ENCODE assay signal across 11 mouse cellular contexts in the genomic region with DNA sequence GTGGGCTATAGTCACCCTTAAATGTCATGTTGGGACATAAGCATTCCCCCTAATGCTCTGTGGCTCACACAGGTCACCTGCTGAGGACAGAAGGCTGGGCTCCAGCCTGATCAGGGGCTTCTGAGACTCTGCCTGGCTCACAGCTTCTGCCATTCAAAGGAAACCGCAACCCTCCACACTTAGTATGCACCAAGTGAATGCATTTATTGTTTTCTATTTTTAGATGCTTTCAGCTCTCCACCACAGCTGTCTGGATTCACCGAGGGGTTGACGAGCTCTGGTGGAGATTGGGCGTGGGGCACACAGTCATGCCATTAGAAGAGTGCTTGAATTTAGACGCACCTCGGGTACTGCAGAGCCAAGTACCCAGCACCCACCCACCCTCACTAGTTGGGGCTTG. TPM values are rescaled to one million over a fixed set of nuclear protein-coding genes. Genes with fewer than 3 reads are reported as not detected.
DNase-seq lines count a peak whose midpoint lies in the region; ATAC-seq lines count a peak whose summit lies in the region.
"Had no signal": no experiment of that assay in that cellular context is flagged by ENCODE, and none has a peak within 500 bp of the region (broad histone marks: within the 10 kb centered on the region; RNA-seq: fewer than 3 reads in every experiment).

No protein-coding gene starts in this region.

- H3K9me3 ChIP-seq in forebrain, embryonic 14.5 days (replicated peaks; ENCODE audit: control insufficient read depth, low read length) = no peaks in the 10 kb centered on the region
- H3K9me3 ChIP-seq in limb, embryonic 13.5 days = no peaks in the 10 kb centered on the region
- H3K9me3 ChIP-seq in stomach, embryonic 15.5 days = no peaks in the 10 kb centered on the region

- peak overlapping the region; percentile 85 for H3K4me3 ChIP-seq in forebrain, embryonic 14.5 days (ENCODE audit: low read depth, low read length)
- H3K4me3 ChIP-seq in limb, embryonic 13.5 days = peak overlapping the region; percentile 79
- peak overlapping the region; percentile 70 for H3K4me3 ChIP-seq in stomach, embryonic 15.5 days (replicated peaks)

- peaks cover 31% of the 10 kb centered on the region for H3K36me3 ChIP-seq in forebrain, embryonic 14.5 days (ENCODE audit: control insufficient read depth, insufficient read depth, low read length)
- H3K36me3 ChIP-seq in limb, embryonic 13.5 days = peaks cover 30% of the 10 kb centered on the region
- no peaks in the 10 kb centered on the region for H3K36me3 ChIP-seq in stomach, embryonic 15.5 days

- peak overlapping the region; percentile 97 for H3K27ac ChIP-seq in forebrain, embryonic 14.5 days (ENCODE audit: low read depth, low read length)
- peak overlapping the region; percentile 86 for H3K27ac ChIP-seq in limb, embryonic 13.5 days
- no peak overlapping the region for H3K27ac ChIP-seq in stomach, embryonic 15.5 days

- H3K9ac ChIP-seq in forebrain, embryonic 14.5 days (ENCODE audit: low read length) = peak overlapping the region; percentile 98
- H3K9ac ChIP-seq in limb, embryonic 13.5 days = peak overlapping the region; percentile 94
- H3K9ac ChIP-seq in stomach, embryonic 15.5 days = no peak overlapping the region

- H3K4me2 ChIP-seq in forebrain, embryonic 14.5 days (ENCODE audit: low read length) = peak overlapping the region; percentile 74
- peak overlapping the region; percentile 76 for H3K4me2 ChIP-seq in limb, embryonic 13.5 days (replicated peaks)
- H3K4me2 ChIP-seq in stomach, embryonic 15.5 days = peak overlapping the region; percentile 99

- no peaks in the 10 kb centered on the region for H3K27me3 ChIP-seq in forebrain, embryonic 14.5 days (replicated peaks; ENCODE audit: control insufficient read depth, insufficient read depth, low read length)
- no peaks in the 10 kb centered on the region for H3K27me3 ChIP-seq in limb, embryonic 13.5 days
- no peaks in the 10 kb centered on the region for H3K27me3 ChIP-seq in stomach, embryonic 15.5 days (replicated peaks)

- WGBS in forebrain, embryonic 14.5 days = 2% methylated on average over 6 of the region's 6 CpGs
- 6% methylated on average over 6 of the region's 6 CpGs for WGBS in limb, embryonic 13.5 days
- 13% methylated on average over 6 of the region's 6 CpGs for WGBS in stomach, embryonic 15.5 days

- peak; percentile 10; the same call in 1 of the 2 replicates for ATAC-seq in forebrain, embryonic 14.5 days
- no peak for ATAC-seq in limb, embryonic 13.5 days (ENCODE audit: low FRiP score, low read depth)
- no peak for ATAC-seq in stomach, embryonic 15.5 days (ENCODE audit: insufficient read depth, low FRiP score, low read depth)

- H3K4me1 ChIP-seq in forebrain, embryonic 14.5 days (ENCODE audit: control insufficient read depth, insufficient read depth, low read length) = peaks cover 17% of the 10 kb centered on the region
- peaks cover 22% of the 10 kb centered on the region for H3K4me1 ChIP-seq in limb, embryonic 13.5 days
- peaks cover 23% of the 10 kb centered on the region; the same call in 1 of the 2 replicates for H3K4me1 ChIP-seq in stomach, embryonic 15.5 days

- peak; percentile 30 for DNase-seq in retina, postnatal 1 day
- DNase-seq in retina, embryonic 14.5 days (ENCODE audit: low spot score) = no peak
- peak; percentile 61 for DNase-seq in forebrain, embryonic 14.5 days (ENCODE audit: low spot score)
- no peak for DNase-seq in cerebellum, adult 11 months
- no peak for DNase-seq in B cell, adult 2 months
- DNase-seq in kidney, adult 11 months = no peak
- DNase-seq: cerebellum, adult 2 months had no signal

RNA-seq across cellular contexts. Expression of a gene that starts 1.0 kb away (rescaled TPM):
- polyA plus RNA-seq in forebrain, embryonic 14.5 days (2014; fragmentation: Nextera tagmentation; extraction: Ambion mirVana) = 16.9 and 17.1 TPM in 2 replicates
- polyA plus RNA-seq in limb, embryonic 13.5 days (2015; fragmentation: Nextera tagmentation; extraction: Ambion mirVana) = 11.1 and 11.3 TPM in 2 replicates
- 5.2 and 10.6 TPM in 2 replicates for polyA plus RNA-seq in stomach, embryonic 15.5 days (2015; fragmentation: Nextera tagmentation; extraction: Ambion mirVana)

RNA-seq across cellular contexts. Expression of a gene that starts 1.1 kb away (rescaled TPM):
- polyA plus RNA-seq in forebrain, embryonic 14.5 days (2014; fragmentation: Nextera tagmentation; extraction: Ambion mirVana) = 224 and 298 TPM in 2 replicates
- 138 and 142 TPM in 2 replicates for polyA plus RNA-seq in limb, embryonic 13.5 days (2015; fragmentation: Nextera tagmentation; extraction: Ambion mirVana)
- polyA plus RNA-seq in stomach, embryonic 15.5 days (2015; fragmentation: Nextera tagmentation; extraction: Ambion mirVana) = 32.9 and 36.1 TPM in 2 replicates

RNA-seq across cellular contexts. Expression of a gene that starts 12.7 kb away (rescaled TPM):
- 0.36 TPM in 1 of 2 replicates, not detected in the other for polyA plus RNA-seq in forebrain, embryonic 14.5 days (2014; fragmentation: Nextera tagmentation; extraction: Ambion mirVana)
- 0.29 and 0.86 TPM in 2 replicates for polyA plus RNA-seq in limb, embryonic 13.5 days (2015; fragmentation: Nextera tagmentation; extraction: Ambion mirVana)
- 3.8 and 11.1 TPM in 2 replicates for polyA plus RNA-seq in stomach, embryonic 15.5 days (2015; fragmentation: Nextera tagmentation; extraction: Ambion mirVana)
- polyA plus RNA-seq: small intestine, adult 2 months had no signal

RNA-seq across cellular contexts. Expression of a gene that starts 17.3 kb away (rescaled TPM):
- not detected in 2 replicates for polyA plus RNA-seq in forebrain, embryonic 14.5 days (2014; fragmentation: Nextera tagmentation; extraction: Ambion mirVana)
- polyA plus RNA-seq in limb, embryonic 13.5 days (2015; fragmentation: Nextera tagmentation; extraction: Ambion mirVana) = not detected in 2 replicates
- not detected in 2 replicates for polyA plus RNA-seq in stomach, embryonic 15.5 days (2015; fragmentation: Nextera tagmentation; extraction: Ambion mirVana)
- polyA plus RNA-seq: liver, embryonic 16.5 days had no signal

RNA-seq across cellular contexts. Expression of a gene that starts 19.1 kb away (rescaled TPM):
- polyA plus RNA-seq in forebrain, embryonic 14.5 days (2014; fragmentation: Nextera tagmentation; extraction: Ambion mirVana) = 98.2 and 109 TPM in 2 replicates
- polyA plus RNA-seq in limb, embryonic 13.5 days (2015; fragmentation: Nextera tagmentation; extraction: Ambion mirVana) = 347 and 366 TPM in 2 replicates
- polyA plus RNA-seq in stomach, embryonic 15.5 days (2015; fragmentation: Nextera tagmentation; extraction: Ambion mirVana) = 295 and 299 TPM in 2 replicates

Comparison
In these comparisons a context has a peak if more than half of its experiments do, and no peak if none do; other contexts are left out.
1. DNase-seq: peak in retina, postnatal 1 day (single experiment) and forebrain, embryonic 14.5 days (single experiment); none in retina, embryonic 14.5 days (single experiment), cerebellum, adult 11 months (single experiment), B cell, adult 2 months (0 of 2) and kidney, adult 11 months (single experiment).
2. Peak in every context shown above with its lines, with median percentiles within 50 percentile points of each other: H3K4me2 ChIP-seq and H3K4me3 ChIP-seq.